Mouse (Mus musculus) MEL (cell line): ENCODE measurements around the gene Fkrp. TPM values are rescaled to one million over a fixed set of nuclear protein-coding genes. Genes with fewer than 3 reads are reported as not detected.

Source experiments
- DNase-seq: peaks from one replicate; pipeline ENCODE4 v3.0.0; 2011; ENCODE audit warnings: low read depth, low spot score
- H3K27ac ChIP-seq: 2 replicates; pipeline ENCODE4 v1.5.1; 2012; ENCODE audit warnings: low read depth, mild to moderate bottlenecking, control low read depth, low read length, moderate library complexity; ENCODE audit not compliant: control insufficient read depth
- H3K27me3 ChIP-seq, 2 experiments: fragments of 150-350 bp in 1 of 2; sonication (generic) in 1 of 2; 2 replicates each; pipeline ENCODE4 v1.6.1; 2012; ENCODE audit warnings: low read length in 2 of 2, mild to moderate bottlenecking in 2 of 2, improper control_type of control experiment in 1 of 2, moderate library complexity in 1 of 2; ENCODE audit not compliant: insufficient read depth in 2 of 2, control insufficient read depth in 1 of 2
- H3K36me3 ChIP-seq, 2 experiments: 2 replicates each; pipeline ENCODE4 v1.6.1; 2012 to 2014; ENCODE audit warnings: low read length in 2 of 2, improper control_type of control experiment in 1 of 2, inconsistent platforms in 1 of 2, mild to moderate bottlenecking in 1 of 2; ENCODE audit not compliant: insufficient read depth in 2 of 2, control insufficient read depth in 1 of 2
- H3K4me1 ChIP-seq, 2 experiments: fragments of 150-350 bp in 1 of 2; sonication (generic) in 1 of 2; 2 replicates each; pipeline ENCODE4 v1.6.1; 2012; ENCODE audit warnings: low read length in 2 of 2, improper control_type of control experiment in 1 of 2, mild to moderate bottlenecking in 1 of 2; ENCODE audit not compliant: insufficient read depth in 2 of 2, control insufficient read depth in 1 of 2
- H3K4me3 ChIP-seq, 2 experiments: fragments of 150-350 bp in 1 of 2; sonication (generic) in 1 of 2; 2 replicates each; pipeline ENCODE4 v1.5.1; 2012; ENCODE audit warnings: low read depth in 2 of 2, low read length in 2 of 2, mild to moderate bottlenecking in 2 of 2, moderate library complexity in 2 of 2, control low read depth in 1 of 2, improper control_type of control experiment in 1 of 2; ENCODE audit not compliant: control insufficient read depth in 1 of 2, insufficient read depth in 1 of 2
- H3K79me2 ChIP-seq: 2 replicates; pipeline ENCODE4 v1.6.1; 2012; ENCODE audit warnings: mild to moderate bottlenecking, low read length, moderate library complexity; ENCODE audit not compliant: control insufficient read depth, poor library complexity, insufficient read depth
- H3K9ac ChIP-seq: 2 replicates; pipeline ENCODE4 v1.6.1; 2012; ENCODE audit warnings: low read depth, mild to moderate bottlenecking, control low read depth, low read length, moderate library complexity; ENCODE audit not compliant: control insufficient read depth, poor library complexity, severe bottlenecking
- H3K9me3 ChIP-seq: fragments of 150-350 bp; sonication (generic); replicated peaks from 2 replicates; pipeline ENCODE4 v1.6.1; 2012; ENCODE audit warnings: mild to moderate bottlenecking, low read length, improper control_type of control experiment, moderate library complexity; ENCODE audit not compliant: insufficient read depth
- BHLHE40 ChIP-seq: IDR thresholded peaks from 2 replicates; pipeline ENCODE4 v1.6.1; 2012; ENCODE audit warnings: low read depth, mild to moderate bottlenecking, inconsistent platforms, low read length, improper control_type of control experiment, borderline replicate concordance
- CHD2 ChIP-seq: IDR thresholded peaks from 2 replicates; pipeline ENCODE4 v1.6.1; 2011; ENCODE audit warnings: low read length, improper control_type of control experiment
- ELF1 ChIP-seq: IDR thresholded peaks from 2 replicates; pipeline ENCODE4 v1.6.1; 2014; ENCODE audit warnings: low read depth, mild to moderate bottlenecking, inconsistent platforms, low read length, improper control_type of control experiment, moderate library complexity
- ETS1 ChIP-seq: IDR thresholded peaks from 2 replicates; pipeline ENCODE4 v1.6.1; 2012; ENCODE audit warnings: low read depth, mild to moderate bottlenecking, inconsistent platforms, low read length, improper control_type of control experiment, moderate library complexity
- GABPA ChIP-seq: IDR thresholded peaks from 2 replicates; pipeline ENCODE4 v1.6.1; 2012; ENCODE audit warnings: low read depth, mild to moderate bottlenecking, inconsistent platforms, low read length, improper control_type of control experiment, moderate library complexity
- GATA1 ChIP-seq: IDR thresholded peaks from 2 replicates; pipeline ENCODE4 v1.6.1; 2011; ENCODE audit warnings: low read depth, low read length, improper control_type of control experiment
- HCFC1 ChIP-seq: IDR thresholded peaks from 2 replicates; pipeline ENCODE4 v1.6.1; 2012; ENCODE audit warnings: low read depth, mild to moderate bottlenecking, inconsistent platforms, low read length, improper control_type of control experiment, moderate library complexity
- JUND ChIP-seq: IDR thresholded peaks from 2 replicates; pipeline ENCODE4 v1.6.1; 2011; ENCODE audit warnings: low read depth, mild to moderate bottlenecking, improper control_type of control experiment, low read length
- MAFK ChIP-seq: IDR thresholded peaks from 2 replicates; pipeline ENCODE4 v1.6.1; 2011; ENCODE audit warnings: low read depth, mild to moderate bottlenecking, low read length, improper control_type of control experiment, borderline replicate concordance
- MEF2A ChIP-seq: IDR thresholded peaks from 2 replicates; pipeline ENCODE4 v1.6.1; 2014; ENCODE audit warnings: low read depth, mild to moderate bottlenecking, inconsistent platforms, low read length, improper control_type of control experiment; ENCODE audit not compliant: poor library complexity, insufficient replicate concordance, severe bottlenecking; ENCODE audit errors: extremely low read depth
- NRF1 ChIP-seq: IDR thresholded peaks from 2 replicates; pipeline ENCODE4 v1.6.1; 2014; ENCODE audit warnings: low read depth, mild to moderate bottlenecking, inconsistent platforms, low read length, improper control_type of control experiment, moderate library complexity; ENCODE audit not compliant: poor library complexity, insufficient read depth, severe bottlenecking
- RCOR1 ChIP-seq: IDR thresholded peaks from 2 replicates; pipeline ENCODE4 v1.6.1; 2012; ENCODE audit warnings: low read depth, mild to moderate bottlenecking, inconsistent platforms, low read length, improper control_type of control experiment
- SMC3 ChIP-seq: IDR thresholded peaks from 2 replicates; pipeline ENCODE4 v1.6.1; 2011; ENCODE audit warnings: low read depth, low read length, improper control_type of control experiment
- TBP ChIP-seq: IDR thresholded peaks from 2 replicates; pipeline ENCODE4 v1.8.0; 2011; ENCODE audit warnings: low read depth, low read length, improper control_type of control experiment
- UBTF ChIP-seq: IDR thresholded peaks from 2 replicates; pipeline ENCODE4 v1.6.1; 2012; ENCODE audit warnings: low read depth, mild to moderate bottlenecking, inconsistent platforms, low read length, improper control_type of control experiment, moderate library complexity, borderline replicate concordance; ENCODE audit not compliant: insufficient read depth
- USF1 ChIP-seq: IDR thresholded peaks from 2 replicates; pipeline ENCODE4 v1.6.1; 2014; ENCODE audit warnings: low read depth, mild to moderate bottlenecking, inconsistent platforms, low read length, improper control_type of control experiment, moderate library complexity
- USF2 ChIP-seq, 2 experiments: IDR thresholded peaks; 2 replicates each; pipeline ENCODE4 v1.6.1; 2011 to 2012; ENCODE audit warnings: improper control_type of control experiment in 2 of 2, low read length in 2 of 2, borderline replicate concordance in 1 of 2, inconsistent platforms in 1 of 2, low read depth in 1 of 2, mild to moderate bottlenecking in 1 of 2; ENCODE audit not compliant: insufficient read depth in 1 of 2
- ZC3H11A ChIP-seq: IDR thresholded peaks from 2 replicates; pipeline ENCODE4 v1.6.1; 2012; ENCODE audit warnings: low read depth, mild to moderate bottlenecking, inconsistent platforms, low read length, improper control_type of control experiment
- ZNF384 ChIP-seq: IDR thresholded peaks from 2 replicates; pipeline ENCODE4 v1.6.1; 2012; ENCODE audit warnings: low read depth, mild to moderate bottlenecking, inconsistent platforms, low read length, improper control_type of control experiment
- polyA plus RNA-seq, 2 experiments: library from polyadenylated mRNA; stranded (reverse) in 1 of 2; unstranded in 1 of 2; fragments of >175 nt in 1 of 2; fragments of >200 nt in 1 of 2; gene quantifications; 2 replicates each; pipeline versions ENCODE4 v1.2.1 to v1.2.4; 2012; ENCODE audit warnings: low replicate concordance in 2 of 2, low read depth in 1 of 2; ENCODE audit not compliant: insufficient read length in 2 of 2, insufficient read depth in 1 of 2, missing spikeins in 1 of 2
- total RNA-seq: library from RNA; depleted of rRNA; stranded (reverse); fragments of 300-350 nt; gene quantifications from 2 replicates; pipeline ENCODE4 v1.2.3, GENCODE M21; 2012

Gene Fkrp
- total and polyA plus RNA-seq, 3 experiments = 15.9 to 19.2 TPM; not detected in 1

- Histone ChIP-seq H3K79me2 (peaks cover 3% of the 10 kb centered on the region; the same call in 1 of the 2 replicates), H3K4me1 (peaks cover 0 to 5% of the 10 kb centered on the region in 2 experiments; a peak in 3 of 4 replicates), H3K36me3 (peaks cover 0 to 3% of the 10 kb centered on the region in 2 experiments; a peak in 1 of 4 replicates), H3K27me3 (no peaks in the 10 kb centered on the region), H3K4me3 (no peak overlapping the region), H3K9ac (no peak overlapping the region), H3K27ac (no peak overlapping the region), H3K9me3 (no peaks in the 10 kb centered on the region)
- TF ChIP-seq GATA1 = no peak
- no peak for DNase-seq
Measured at GRCm38 (mm10) chr7:16839427-16840108, 23.0 kb upstream of the Fkrp start.

DNA sequence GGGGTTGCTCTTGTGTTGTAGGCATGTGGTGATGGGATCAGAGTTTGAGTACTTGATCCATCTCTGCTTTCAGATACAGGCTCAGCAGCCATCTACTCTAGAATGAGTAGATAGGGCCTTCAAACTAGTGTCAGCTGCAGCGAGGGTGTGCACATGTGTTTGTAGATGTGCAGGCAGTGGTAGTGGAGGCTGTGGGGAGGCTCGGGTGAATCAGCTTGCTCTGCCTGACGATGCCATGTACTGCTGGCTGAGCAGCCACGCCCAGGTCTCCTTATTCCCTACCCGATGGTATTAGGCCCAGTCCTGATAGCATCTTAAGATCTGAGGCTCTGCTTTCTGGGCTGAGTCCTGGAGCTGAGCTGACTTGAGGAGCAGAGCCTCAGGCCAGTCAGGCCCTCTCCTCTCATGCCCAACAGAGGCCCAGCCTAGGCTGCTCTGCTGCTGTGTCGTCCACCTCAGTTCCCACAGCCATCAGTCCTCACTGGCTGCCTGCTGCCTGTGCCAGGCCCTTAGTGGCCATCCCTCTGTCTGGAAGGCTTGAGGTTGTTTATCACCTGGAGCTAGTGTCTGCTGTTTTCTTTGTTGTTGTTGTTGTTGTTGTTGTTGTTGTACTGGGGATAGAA is 22.4 kb upstream of the Fkrp start:
- Histone ChIP-seq H3K27me3 (no peaks in the 10 kb centered on the region), H3K27ac (no peak overlapping the region), H3K9me3 (no peaks in the 10 kb centered on the region), H3K4me3 (no peak overlapping the region), H3K79me2 (peaks cover under 1% of the 10 kb centered on the region; the same call in 1 of the 2 replicates), H3K4me1 (peaks cover 0 to 5% of the 10 kb centered on the region in 2 experiments; a peak in 2 of 4 replicates), H3K9ac (no peak overlapping the region), H3K36me3 (peaks cover 0 to 3% of the 10 kb centered on the region in 2 experiments; a peak in 2 of 4 replicates)
- TF ChIP-seq ETS1 (no peak), ZNF384 (no peak), CHD2 (no peak), MAFK (no peak), HCFC1 (no peak), JUND (no peak), ELF1 (no peak), ZC3H11A (no peak)
- DNase-seq = no peak

DNA sequence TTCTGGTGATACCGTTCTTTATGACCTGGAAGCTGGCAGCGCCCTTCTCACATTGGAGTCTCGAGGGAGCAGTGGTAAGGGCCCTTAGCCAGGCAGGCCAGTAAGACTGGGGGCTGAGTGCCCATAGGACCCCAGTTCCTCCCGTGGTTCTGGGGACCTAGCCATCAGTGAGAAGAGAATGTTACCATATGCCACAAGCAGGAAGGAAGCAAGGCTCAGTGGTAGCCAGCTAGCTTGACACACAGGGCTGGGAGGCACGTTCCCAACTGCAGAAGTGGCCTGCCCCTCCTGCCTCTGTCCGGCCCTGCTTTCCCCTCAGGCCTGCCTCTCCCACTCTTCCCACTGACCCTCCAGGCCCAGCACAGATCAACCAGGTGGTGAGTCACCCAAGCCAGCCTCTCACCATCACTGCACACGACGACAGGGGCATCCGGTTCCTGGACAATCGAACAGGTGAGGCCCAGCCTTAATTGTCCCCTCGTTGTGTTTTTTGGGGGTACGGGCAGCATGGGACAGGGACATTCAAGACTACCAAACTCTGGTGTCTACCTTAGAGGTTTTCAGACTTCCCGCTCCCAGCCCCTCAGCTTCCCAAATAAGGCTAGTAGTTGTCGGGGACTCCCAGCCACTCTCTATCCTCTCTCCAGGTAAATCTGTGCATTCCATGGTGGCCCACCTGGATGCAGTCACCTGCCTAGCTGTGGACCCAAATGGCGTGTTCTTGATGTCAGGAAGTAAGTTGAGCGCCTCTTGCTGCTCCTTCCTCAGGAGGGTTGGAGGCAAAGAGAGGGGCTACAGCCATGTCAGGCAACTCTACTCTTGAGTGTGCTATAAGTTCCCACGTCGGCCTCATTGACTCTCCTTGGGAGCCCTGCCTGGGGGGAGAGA is 21.6 kb upstream of the Fkrp start:
- Histone ChIP-seq H3K4me1 (peaks cover 0 to 5% of the 10 kb centered on the region in 2 experiments; a peak in 2 of 4 replicates), H3K36me3 (peaks cover 0 to 5% of the 10 kb centered on the region in 2 experiments; a peak in 2 of 4 replicates), H3K9ac (no peak overlapping the region)
- TF ChIP-seq MEF2A = no peak
- TF ChIP-seq NRF1 = no peak
- no peak for TF ChIP-seq TBP
- no peak for TF ChIP-seq USF1
- TF ChIP-seq USF2 (IDR thresholded peaks at IDR 0.05; ENCODE audit: borderline replicate concordance in 1 of 2, insufficient read depth in 1 of 2, low read depth in 1 of 2, low read length in 2 of 2) = no peak
- TF ChIP-seq UBTF = no peak
- no peak for TF ChIP-seq BHLHE40
- no peak for TF ChIP-seq GABPA
- TF ChIP-seq HCFC1 = no peak
- no peak for TF ChIP-seq SMC3
- no peak for TF ChIP-seq GATA1
- TF ChIP-seq RCOR1 = no peak
- no peak for TF ChIP-seq JUND

More for the DNA sequence above, 21.6 kb upstream of the Fkrp start:
- Histone ChIP-seq H3K27me3 (no peaks in the 10 kb centered on the region), H3K4me3 (no peak overlapping the region), H3K27ac (no peak overlapping the region), H3K79me2 (no peaks in the 10 kb centered on the region; the same call in 1 of the 2 replicates), H3K9me3 (no peaks in the 10 kb centered on the region)
- DNase-seq = no peak
